Mouse (Mus musculus) adrenal gland, adult 8-10 months (tissue): ENCODE results near the gene Dnpep. TPM values are rescaled to one million over a fixed set of nuclear protein-coding genes. Genes with fewer than 3 reads are reported as not detected.

ENCODE experiments used
- DNase-seq: peaks from one replicate; pipeline ENCODE4 v3.0.0; 2022
- total RNA-seq, 4 experiments: library from RNA; stranded (reverse); gene quantifications; 2 replicates each; pipeline ENCODE4 v1.2.4; 2022

The Dnpep gene
- total RNA-seq: 100 to 1,000 TPM; 101 to 112 (median 104) TPM

DNA sequence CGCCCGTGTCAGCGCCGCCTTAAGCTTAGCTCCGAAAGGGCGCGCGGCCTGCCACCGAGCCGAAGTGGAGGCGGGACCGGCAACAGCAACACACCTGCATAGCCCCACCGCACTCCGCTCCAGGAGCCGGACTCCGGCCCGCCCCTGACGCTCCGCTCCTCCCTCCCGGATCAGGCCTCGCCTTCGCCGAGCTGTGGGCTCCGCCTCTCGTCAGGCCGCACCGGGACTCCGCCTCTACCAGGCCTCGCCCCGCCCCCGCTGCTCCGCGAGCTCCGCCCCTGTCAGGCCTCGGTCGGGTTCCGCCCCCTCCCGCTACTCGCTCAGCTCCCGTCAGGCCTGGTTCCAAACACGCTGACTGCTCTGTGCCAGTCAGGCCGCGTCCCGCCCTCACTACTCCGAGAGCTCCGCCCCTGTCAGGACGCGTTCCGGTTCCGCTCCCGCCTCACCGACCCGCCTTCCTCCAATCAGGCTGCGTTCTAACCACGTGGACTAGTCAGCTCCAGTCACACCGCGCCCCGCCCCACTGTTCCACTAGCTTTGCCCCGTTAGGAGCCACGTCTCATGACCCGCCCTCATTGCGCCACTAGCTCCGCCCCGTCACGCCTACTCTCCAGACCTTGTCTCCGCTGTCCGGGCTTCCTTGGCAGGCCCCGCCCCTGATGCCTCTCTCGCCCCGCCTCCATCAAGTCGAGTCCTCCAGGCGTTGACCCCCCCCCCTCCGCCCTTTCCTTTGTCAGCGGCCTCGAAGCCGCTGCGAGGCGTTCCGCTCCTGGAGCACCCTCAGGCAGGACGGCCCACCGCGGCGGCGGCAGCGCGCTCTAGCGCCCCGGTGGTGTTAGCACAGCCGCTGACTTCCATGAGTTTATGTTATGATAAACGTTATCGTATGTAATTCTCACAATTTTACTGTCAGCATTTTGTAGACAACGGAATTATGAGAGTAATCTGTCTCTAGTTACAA is at the start of gene Dnpep:
Gene Dnpep (minus strand): TSS at position 750 of the 961 bp plus-strand sequence.
- peak; percentile 100 for DNase-seq

GRCm38 (mm10) chr1:75365510-75366137 is 47.8 kb upstream of the Dnpep start:
- DNase-seq: no peak

DNA sequence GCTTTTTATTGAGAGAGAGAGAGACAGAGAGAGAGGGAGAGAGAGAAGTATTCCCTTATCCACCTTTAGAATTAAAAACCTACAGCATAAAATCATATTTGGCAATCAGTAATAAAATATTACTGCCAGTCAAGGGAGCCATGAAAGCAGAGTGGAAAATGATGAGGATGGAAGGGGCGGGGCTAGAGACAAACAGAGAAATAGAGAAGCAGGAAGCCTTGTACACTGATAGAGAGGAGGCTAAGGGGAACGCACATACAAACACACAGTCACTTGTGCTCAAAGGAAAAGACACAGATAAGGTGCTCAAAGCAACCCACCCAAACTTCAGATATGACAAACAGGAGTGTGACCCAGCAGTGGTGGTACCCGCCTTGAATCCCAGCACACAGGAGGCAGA is 46.1 kb upstream of the Dnpep start:
- DNase-seq: no peak

GRCm38 (mm10) chr1:75361750-75362149 is 44.0 kb upstream of the Dnpep start:
- DNase-seq: no peak

DNA sequence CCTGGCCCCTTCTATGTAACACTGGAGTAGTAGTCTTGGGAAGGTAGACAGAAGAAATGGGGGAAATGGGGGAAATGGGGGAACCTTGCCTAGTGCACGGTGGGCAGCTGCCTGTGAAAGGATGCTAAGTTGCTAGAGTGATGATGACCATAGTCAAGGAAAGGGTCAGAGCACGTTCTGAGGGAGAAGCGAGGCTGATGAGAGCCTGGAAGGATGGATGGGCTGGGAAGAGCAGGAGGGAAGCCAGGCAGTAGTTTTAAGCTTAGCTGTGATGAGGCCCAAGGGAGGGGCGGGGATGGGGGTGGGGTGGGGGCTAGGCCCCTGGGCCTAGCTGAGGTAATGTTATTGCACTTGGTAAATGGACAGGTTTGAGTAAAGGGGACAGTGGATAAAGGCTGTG is 43.3 kb upstream of the Dnpep start:
- DNase-seq: no peak

GRCm38 (mm10) chr1:75360112-75361031 is 42.6 kb upstream of the Dnpep start, which contains the start of gene Des:
TSS of gene Des (plus strand) at chr1:75360329.
- DNase-seq: no peak

DNA sequence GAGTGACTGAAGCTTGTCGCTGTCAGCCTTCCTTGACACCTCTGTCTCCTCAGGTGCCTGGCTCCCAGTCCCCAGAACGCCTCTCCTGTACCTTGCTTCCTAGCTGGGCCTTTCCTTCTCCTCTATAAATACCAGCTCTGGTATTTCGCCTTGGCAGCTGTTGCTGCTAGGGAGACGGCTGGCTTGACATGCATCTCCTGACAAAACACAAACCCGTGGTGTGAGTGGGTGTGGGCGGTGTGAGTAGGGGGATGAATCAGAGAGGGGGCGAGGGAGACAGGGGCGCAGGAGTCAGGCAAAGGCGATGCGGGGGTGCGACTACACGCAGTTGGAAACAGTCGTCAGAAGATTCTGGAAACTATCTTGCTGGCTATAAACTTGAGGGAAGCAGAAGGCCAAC is 41.6 kb upstream of the Dnpep start:
- no peak for DNase-seq

- DNase-seq: no peak
Observed at GRCm38 (mm10) chr1:75358009-75358408, 40.2 kb upstream of the Dnpep start.

DNA sequence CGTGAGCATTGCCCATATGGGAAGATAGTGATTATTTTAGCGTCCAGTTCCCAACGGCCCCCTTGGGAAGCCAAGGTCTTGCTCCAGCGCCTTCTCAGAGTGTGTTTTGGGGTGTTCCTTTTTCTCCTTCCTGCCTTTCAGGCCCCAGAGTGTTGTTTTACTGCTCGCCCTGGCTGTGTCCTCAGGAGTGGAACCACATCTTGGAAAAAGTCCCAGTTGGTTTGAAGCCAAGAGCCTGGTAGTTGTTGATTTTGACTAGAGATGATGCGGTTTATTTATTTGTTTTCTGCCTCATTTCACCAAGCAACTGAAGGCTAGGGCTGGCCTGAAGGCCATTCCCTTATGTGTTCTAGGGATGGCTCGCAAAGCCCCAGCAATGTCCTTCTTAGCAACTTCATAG is 39.5 kb upstream of the Dnpep start:
- DNase-seq: peak; percentile 41

DNA sequence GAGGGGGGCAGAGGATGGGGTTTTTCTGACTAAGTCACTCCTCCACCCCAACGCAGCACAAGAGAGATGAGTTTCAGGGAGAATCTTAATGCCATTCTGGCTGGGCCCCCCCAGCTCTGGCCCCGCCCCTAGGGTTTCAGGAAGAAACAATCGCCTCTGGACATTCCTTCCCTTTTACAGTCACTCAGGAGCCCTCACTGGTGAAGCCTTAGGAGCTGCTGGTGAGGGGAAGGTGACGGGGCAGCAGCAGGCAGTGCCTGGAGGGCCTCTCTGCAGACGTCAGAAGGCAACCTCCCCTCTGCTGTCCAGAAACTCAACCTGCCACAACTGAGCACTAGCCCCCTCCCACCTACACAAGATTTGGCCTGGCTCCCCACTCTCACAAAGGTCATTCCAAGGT is 31.5 kb upstream of the Dnpep start:
- DNase-seq: no peak

DNA sequence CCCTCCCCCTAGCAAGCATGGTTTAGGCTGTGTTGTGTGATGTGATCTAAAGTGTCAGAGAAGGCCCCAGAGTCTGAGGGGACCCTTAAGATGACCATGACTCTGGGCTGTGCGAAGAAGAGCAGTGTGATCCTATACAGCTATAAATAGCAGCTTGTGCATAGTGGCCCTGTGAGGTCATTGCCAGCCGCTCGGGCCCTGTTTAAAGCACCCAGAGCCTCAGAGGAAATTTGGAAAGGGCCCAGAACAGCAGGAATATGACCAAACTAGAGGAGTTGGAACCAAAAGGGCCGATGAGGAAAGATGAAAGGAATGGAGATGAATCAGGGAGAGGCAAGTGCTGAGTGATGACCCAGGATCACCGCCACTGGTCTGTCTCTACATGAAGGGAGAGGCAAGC is 29.5 kb upstream of the Dnpep start:
- peak; percentile 16 for DNase-seq

- no peak for DNase-seq
Observed at GRCm38 (mm10) chr1:75345036-75345935, 27.5 kb upstream of the Dnpep start.

- no peak for DNase-seq
Observed at GRCm38 (mm10) chr1:75344291-75345035, 26.7 kb upstream of the Dnpep start.

DNA sequence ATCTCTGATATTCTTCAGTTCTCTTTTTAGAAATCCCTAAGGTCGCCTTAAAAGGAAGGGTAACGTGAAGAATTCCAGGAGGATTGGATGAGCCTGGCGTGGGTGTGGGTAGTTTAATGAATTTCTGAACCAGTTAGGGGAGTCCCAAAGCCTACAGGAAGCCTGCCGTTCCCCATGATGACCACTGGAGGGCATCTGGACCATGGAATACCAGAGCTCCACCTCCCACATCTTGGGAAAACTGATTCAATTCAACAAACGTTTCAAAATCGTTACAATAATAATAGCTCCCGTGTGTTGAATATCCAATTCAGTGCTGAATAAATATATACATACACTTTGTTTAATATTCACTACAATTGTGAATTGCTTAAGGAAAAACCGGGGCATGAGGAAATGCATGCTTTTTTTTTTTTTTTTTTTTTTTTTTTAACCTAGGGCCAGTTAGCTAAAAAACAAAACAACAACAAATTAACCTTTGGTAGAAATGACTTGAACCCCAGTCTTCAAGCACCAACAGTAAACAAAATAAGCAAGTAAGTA is 25.2 kb upstream of the Dnpep start:
- DNase-seq: peak; percentile 36

- no peak for DNase-seq
Observed at GRCm38 (mm10) chr1:75340519-75340918, 22.7 kb upstream of the Dnpep start.

- no peak for DNase-seq
Observed at GRCm38 (mm10) chr1:75339337-75339736, 21.5 kb upstream of the Dnpep start.

- no peak for DNase-seq
Observed at GRCm38 (mm10) chr1:75338091-75338694, 20.4 kb upstream of the Dnpep start.

GRCm38 (mm10) chr1:75337097-75337496 is 19.3 kb upstream of the Dnpep start:
- no peak for DNase-seq

DNA sequence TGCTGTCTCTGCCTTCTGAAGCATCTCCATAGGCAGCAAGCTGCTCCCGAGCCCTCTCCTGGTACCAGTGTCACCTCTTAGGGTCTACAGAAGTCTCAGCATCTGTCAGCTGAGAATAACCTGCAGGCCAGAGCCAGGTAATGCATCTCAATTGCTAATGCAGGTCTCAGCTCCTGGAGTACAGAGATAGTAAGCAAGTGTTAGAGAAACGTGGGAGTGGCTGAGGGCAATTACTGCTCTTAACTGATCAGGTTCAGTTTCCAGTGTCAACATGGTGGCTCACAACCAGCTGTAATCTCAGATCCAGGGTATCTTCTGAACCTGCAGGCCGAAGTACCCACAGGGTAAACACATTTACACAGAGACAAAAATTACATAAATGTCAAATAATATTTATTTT is 18.7 kb upstream of the Dnpep start:
- no peak for DNase-seq

DNA sequence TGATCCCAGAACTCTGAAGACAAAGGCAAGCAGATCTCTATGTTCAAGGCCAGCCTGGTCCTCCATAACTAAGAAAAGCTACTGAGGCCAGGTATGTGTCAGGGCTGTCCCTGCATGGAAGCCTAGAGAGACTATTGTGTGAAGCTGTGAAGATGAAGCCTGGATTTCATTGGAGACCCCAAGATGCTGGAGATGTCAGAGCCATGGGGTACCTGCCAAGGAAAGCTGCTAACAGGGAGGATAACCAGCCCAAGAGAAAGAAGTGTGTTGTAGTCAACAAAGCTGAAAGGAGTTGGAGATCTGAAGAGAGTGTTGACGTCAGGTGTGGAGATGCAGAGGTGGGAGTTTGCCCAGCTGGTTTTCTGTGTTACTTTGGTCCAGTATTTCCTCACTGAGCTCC is 13.5 kb upstream of the Dnpep start:
- DNase-seq: no peak
